Mouse (Mus musculus) Patski (cell line): ENCODE measurements around the gene Cct5. TPM values are rescaled to one million over a fixed set of nuclear protein-coding genes. Genes with fewer than 3 reads are reported as not detected.

ENCODE experiments used
- ATAC-seq: fragments of 100-300 bp; one replicate; pipeline ENCODE4 v1.8.0; 2021
- CTCF ChIA-PET: fragments of 350-600 bp; sonication (Branson Sonifier 250); formaldehyde crosslinking; loops from one replicate; lab custom pipeline; 2022; ENCODE audit warnings: inconsistent platforms; lab: Charles Lee
- POLR2A ChIA-PET: fragments of 350-600 bp; sonication (Branson Sonifier 250); formaldehyde crosslinking; loops from one replicate; lab custom pipeline; 2022; ENCODE audit warnings: antibody characterized with exemption, inconsistent platforms; lab: Charles Lee
- DNase-seq: peaks from one replicate; pipeline ENCODE4 v3.0.0-alpha.2; 2011; ENCODE audit warnings: low read depth, low spot score
- H3K27me3 ChIP-seq: fragments of 371-371 bp; one replicate; pipeline ENCODE4 v1.5.1; 2021
- CTCF ChIP-seq: fragments of 100-300 bp; IDR thresholded peaks from one replicate; pipeline ENCODE4 v1.5.1; 2021
- in situ Hi-C: fragments of 300-500 bp; cut with MboI; formaldehyde crosslinking; loops from 3 replicates; pipeline ENCODE4 v1.11.1; 2018; ENCODE audit warnings: low pct_unique_long_range_greater_than_20kb, mixed read lengths
- polyA plus RNA-seq: library from polyadenylated mRNA; unstranded; gene quantifications from one replicate; pipeline ENCODE4 v1.2.3, GENCODE M21; 2021

The Cct5 gene
- polyA plus RNA-seq, 1 experiment from 2014 or later, result 407 TPM

- no peaks in the 10 kb centered on the region for H3K27me3 ChIP-seq
- in situ Hi-C loops, result no loop called here
- DNase-seq (no peak), ATAC-seq (no peak)
- no peak for TF ChIP-seq CTCF
- ChIA-PET CTCF (interaction anchor here (1.1 kb wide), 1 partner anchor 9 kb away, joined by 3 read pairs; no protein-coding TSS in a partner anchor), POLR2A (no interaction called here)
Measured at GRCm38 (mm10) chr15:31628180-31628579, 26.6 kb upstream of the Cct5 start.

- in situ Hi-C loops, result no loop called here
- ATAC-seq (no peak), DNase-seq (no peak)
- no peaks in the 10 kb centered on the region for H3K27me3 ChIP-seq
- ChIA-PET CTCF (no interaction called here), POLR2A (no interaction called here)
- TF ChIP-seq CTCF, result no peak
Measured at GRCm38 (mm10) chr15:31627277-31628154, 25.9 kb upstream of the Cct5 start.

GRCm38 (mm10) chr15:31619521-31619920, 17.9 kb upstream of the Cct5 start:
- CTCF ChIA-PET, result interaction anchor here (0.9 to 1.3 kb wide), 2 partner anchors 9 to 11 kb away, joined by 3 read pairs; no protein-coding TSS in a partner anchor
- no peak for DNase-seq
- in situ Hi-C loops, result loop anchor here (25.0 kb wide), 2 partner anchors 618 to 1118 kb away; partner anchors contain the start of gene Sema5a
- no peak for ATAC-seq
- no peak for TF ChIP-seq CTCF
- POLR2A ChIA-PET, result no interaction called here
- H3K27me3 ChIP-seq, result no peaks in the 10 kb centered on the region

GRCm38 (mm10) chr15:31617261-31617660, 15.7 kb upstream of the Cct5 start:
- TF ChIP-seq CTCF, result no peak
- no peaks in the 10 kb centered on the region for H3K27me3 ChIP-seq
- ChIA-PET POLR2A (no interaction called here), CTCF (no interaction called here)
- DNase-seq (no peak), ATAC-seq (no peak)
- in situ Hi-C loops, result loop anchor here (25.0 kb wide), 2 partner anchors 620 to 1120 kb away; partner anchors contain the start of gene Sema5a

- CTCF ChIA-PET, result interaction anchor here (1.2 kb wide), 1 partner anchor 7 kb away, joined by 3 read pairs; no protein-coding TSS in a partner anchor
- POLR2A ChIA-PET, result no interaction called here
- TF ChIP-seq CTCF, result no peak
- in situ Hi-C loops, result loop anchor here (25.0 kb wide), 2 partner anchors 623 to 1123 kb away; partner anchors contain the start of gene Sema5a
- no peak for DNase-seq
- no peaks in the 10 kb centered on the region for H3K27me3 ChIP-seq
- ATAC-seq, result no peak
Measured at GRCm38 (mm10) chr15:31614666-31615065, 13.1 kb upstream of the Cct5 start.

- POLR2A ChIA-PET, result no interaction called here
- no peak for TF ChIP-seq CTCF
- CTCF ChIA-PET, result no interaction called here
- DNase-seq, result no peak
- ATAC-seq, result no peak
- in situ Hi-C loops, result loop anchor here (25.0 kb wide), 2 partner anchors 623 to 1123 kb away; partner anchors contain the start of gene Sema5a
- H3K27me3 ChIP-seq, result no peaks in the 10 kb centered on the region
Measured at GRCm38 (mm10) chr15:31613826-31614453, 12.3 kb upstream of the Cct5 start.

- ATAC-seq, result no peak
- ChIA-PET POLR2A (no interaction called here), CTCF (no interaction called here)
- no peak for TF ChIP-seq CTCF
- DNase-seq, result no peak
- H3K27me3 ChIP-seq, result no peaks in the 10 kb centered on the region
- in situ Hi-C loops, result loop anchor here (25.0 kb wide), 2 partner anchors 625 to 1125 kb away; partner anchors contain the start of gene Sema5a
Measured at GRCm38 (mm10) chr15:31611976-31612375, 10.4 kb upstream of the Cct5 start.

- CTCF ChIA-PET, result no interaction called here
- no peak for TF ChIP-seq CTCF
- POLR2A ChIA-PET, result no interaction called here
- H3K27me3 ChIP-seq, result no peaks in the 10 kb centered on the region
- no peak for DNase-seq
- ATAC-seq, result no peak
- in situ Hi-C loops, result loop anchor here (25.0 kb wide), 2 partner anchors 626 to 1126 kb away; partner anchors contain the start of gene Sema5a
Measured at GRCm38 (mm10) chr15:31611027-31611426, 9.4 kb upstream of the Cct5 start.

- CTCF ChIA-PET, result interaction anchor here (1.2 kb wide), 1 partner anchor 9 kb away, joined by 3 read pairs; no protein-coding TSS in a partner anchor
- no peak for TF ChIP-seq CTCF
- POLR2A ChIA-PET, result no interaction called here
- H3K27me3 ChIP-seq, result no peaks in the 10 kb centered on the region
- in situ Hi-C loops, result loop anchor here (25.0 kb wide), 2 partner anchors 630 to 1130 kb away; partner anchors contain the start of gene Sema5a
- no peak for DNase-seq
- ATAC-seq, result no peak
Measured at GRCm38 (mm10) chr15:31606821-31607220, 5.2 kb upstream of the Cct5 start.

- POLR2A ChIA-PET, result interaction anchor here (1.0 kb wide), 1 partner anchor 72 kb away, joined by 3 read pairs; the partner anchor contains the start of gene March6
- ATAC-seq, result no peak
- no peak for DNase-seq
- TF ChIP-seq CTCF, result no peak
- H3K27me3 ChIP-seq, result no peaks in the 10 kb centered on the region
- CTCF ChIA-PET, result interaction anchor here (1.3 kb wide), 1 partner anchor 15 kb away, joined by 3 read pairs; no protein-coding TSS in a partner anchor
- in situ Hi-C loops, result loop anchor here (25.0 kb wide), 2 partner anchors 634 to 1134 kb away; partner anchors contain the start of gene Sema5a
Measured at GRCm38 (mm10) chr15:31603113-31603512, 1.5 kb upstream of the Cct5 start.
